Mouse (Mus musculus) heart, embryonic 15.5 days (tissue): ENCODE data around the gene Ybx2. TPM values are rescaled to one million over a fixed set of nuclear protein-coding genes. Genes with fewer than 3 reads are reported as not detected.
A peak's percentile ranks its signal among the peaks of the same experiment; 100 is the strongest.

ENCODE experiments used
- ATAC-seq: fragments of 200-750 bp; cut with Nextera tagmentation; replicated peaks from 2 replicates; pipeline ENCODE4 v1.8.0; 2017; ENCODE audit warnings: low read depth, moderate TSS enrichment; ENCODE audit not compliant: insufficient number of reproducible peaks, insufficient read depth, low FRiP score
- H3K27ac ChIP-seq: fragments of 300-500 bp; sonication (generic); 2 replicates; pipeline ENCODE4 v1.5.1; 2015; ENCODE audit warnings: mild to moderate bottlenecking, inconsistent platforms
- H3K27me3 ChIP-seq: fragments of 300-500 bp; sonication (generic); 2 replicates; pipeline ENCODE4 v1.6.1; 2015; ENCODE audit warnings: inconsistent platforms
- H3K36me3 ChIP-seq: fragments of 300-500 bp; sonication (generic); 2 replicates; pipeline ENCODE4 v1.6.1; 2015; ENCODE audit warnings: mild to moderate bottlenecking, inconsistent platforms
- H3K4me1 ChIP-seq: fragments of 300-500 bp; sonication (generic); replicated peaks from 2 replicates; pipeline ENCODE4 v1.6.1; 2015; ENCODE audit warnings: inconsistent platforms
- H3K4me2 ChIP-seq: fragments of 300-500 bp; sonication (generic); 2 replicates; pipeline ENCODE4 v1.6.1; 2015; ENCODE audit warnings: inconsistent platforms, mild to moderate bottlenecking, moderate library complexity
- H3K4me3 ChIP-seq: fragments of 300-500 bp; sonication (generic); 2 replicates; pipeline ENCODE4 v1.5.1; 2015; ENCODE audit warnings: mild to moderate bottlenecking, inconsistent platforms
- H3K9ac ChIP-seq: fragments of 300-500 bp; sonication (generic); 2 replicates; pipeline ENCODE4 v1.6.1; 2015; ENCODE audit warnings: mild to moderate bottlenecking, inconsistent platforms
- H3K9me3 ChIP-seq: fragments of 300-500 bp; sonication (generic); replicated peaks from 2 replicates; pipeline ENCODE4 v1.6.1; 2016; ENCODE audit warnings: inconsistent platforms
- WGBS: fragments of 180-500 bp; shearing (Covaris S2); methylation state at CpG from one replicate; pipeline ENCODE4 v1.1.7; 2015; ENCODE audit warnings: mixed read lengths; 5-methylcytosine and 5-hydroxymethylcytosine counted together
- microRNA-seq: library from miRNA; unstranded; fragments of <30 nt; microRNA quantifications from one replicate; pipeline ENCODE4, GENCODE M21; 2016
- polyA plus RNA-seq: library from polyadenylated mRNA; unstranded; fragments of >200 nt; fragmentation: Nextera tagmentation; extraction: Ambion mirVana; gene quantifications from 2 replicates; pipeline ENCODE4 v1.2.1, GENCODE M21; 2015

The Ybx2 gene
- polyA plus RNA-seq, 1 experiment from 2014 or later: 5.5 TPM

GRCm38 (mm10) chr11:69981141-69981762, 45.7 kb downstream of the Ybx2 start, which contains the start of gene Ctdnep1:
TSS of gene Ctdnep1 (plus strand) at chr11:69981156.
- Histone ChIP-seq H3K4me2 (peak within 1 kb of the TSS; percentile 89), H3K27ac (peak within 1 kb of the TSS; percentile 100), H3K36me3 (peaks cover 36% of the 10 kb centered on the region), H3K9ac (peak within 1 kb of the TSS; percentile 100), H3K4me3 (peak within 1 kb of the TSS; percentile 98), H3K9me3 (no peaks in the 10 kb centered on the region), H3K27me3 (no peaks in the 10 kb centered on the region), H3K4me1 (peaks cover 31% of the 10 kb centered on the region)
- WGBS: under 1% methylated on average over 40 of the region's 43 CpGs
- ATAC-seq: no peak

GRCm38 (mm10) chr11:69982225-69982624, 46.6 kb downstream of the Ybx2 start, which contains the start of gene Elp5:
TSS of gene Elp5 (minus strand) at chr11:69982517.
- 44% methylated on average over 8 of the region's 8 CpGs for WGBS
- peak within 1 kb of the TSS; percentile 89 for H3K4me2 ChIP-seq
- no peak for ATAC-seq

DNA sequence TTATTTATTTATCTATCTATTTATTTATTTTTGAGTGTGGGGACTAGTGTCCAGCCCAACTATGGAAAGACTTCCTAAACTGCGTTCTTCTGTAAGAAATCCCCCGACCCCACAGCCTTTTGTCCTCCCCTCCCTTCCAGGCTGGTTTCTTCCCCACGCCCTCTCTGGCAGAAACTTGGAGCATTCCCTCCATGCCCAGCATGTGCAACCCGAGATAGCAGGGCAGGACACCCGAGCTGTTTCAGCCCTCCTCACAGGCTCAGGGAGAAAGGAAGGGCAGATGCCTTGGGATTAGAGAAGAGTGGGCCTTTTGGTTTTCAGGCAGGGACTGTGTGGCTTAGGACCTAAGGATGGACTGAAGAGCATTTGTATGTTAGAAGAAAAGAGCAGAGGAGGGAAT, 47.3 kb downstream of the Ybx2 start:
- WGBS: 14% methylated on average over 5 of the region's 5 CpGs
- Histone ChIP-seq H3K4me1 (peaks cover 31% of the 10 kb centered on the region), H3K4me3 (peak overlapping the region; percentile 98), H3K9me3 (no peaks in the 10 kb centered on the region), H3K4me2 (peak overlapping the region; percentile 89), H3K9ac (peak overlapping the region; percentile 100), H3K36me3 (peaks cover 46% of the 10 kb centered on the region), H3K27me3 (no peaks in the 10 kb centered on the region), H3K27ac (peak overlapping the region; percentile 100)
- no peak for ATAC-seq

More at GRCm38 (mm10) chr11:69982225-69982624, 46.6 kb downstream of the Ybx2 start, which contains the start of gene Elp5:
- Histone ChIP-seq H3K9me3 (no peaks in the 10 kb centered on the region), H3K36me3 (peaks cover 43% of the 10 kb centered on the region), H3K4me1 (peaks cover 31% of the 10 kb centered on the region), H3K27ac (peak within 1 kb of the TSS; percentile 100), H3K9ac (peak within 1 kb of the TSS; percentile 100), H3K4me3 (peak within 1 kb of the TSS; percentile 98), H3K27me3 (no peaks in the 10 kb centered on the region)

GRCm38 (mm10) chr11:69983377-69983776, 47.8 kb downstream of the Ybx2 start:
- peak overlapping the region; percentile 100 for H3K27ac ChIP-seq
- H3K4me2 ChIP-seq: peak overlapping the region; percentile 89
- peaks cover 47% of the 10 kb centered on the region for H3K36me3 ChIP-seq
- peak overlapping the region; percentile 100 for H3K9ac ChIP-seq
- 76% methylated on average over 4 of the region's 4 CpGs for WGBS
- peak overlapping the region; percentile 98 for H3K4me3 ChIP-seq
- H3K9me3 ChIP-seq: no peaks in the 10 kb centered on the region
- no peaks in the 10 kb centered on the region for H3K27me3 ChIP-seq
- no peak for ATAC-seq
- H3K4me1 ChIP-seq: peaks cover 31% of the 10 kb centered on the region

DNA sequence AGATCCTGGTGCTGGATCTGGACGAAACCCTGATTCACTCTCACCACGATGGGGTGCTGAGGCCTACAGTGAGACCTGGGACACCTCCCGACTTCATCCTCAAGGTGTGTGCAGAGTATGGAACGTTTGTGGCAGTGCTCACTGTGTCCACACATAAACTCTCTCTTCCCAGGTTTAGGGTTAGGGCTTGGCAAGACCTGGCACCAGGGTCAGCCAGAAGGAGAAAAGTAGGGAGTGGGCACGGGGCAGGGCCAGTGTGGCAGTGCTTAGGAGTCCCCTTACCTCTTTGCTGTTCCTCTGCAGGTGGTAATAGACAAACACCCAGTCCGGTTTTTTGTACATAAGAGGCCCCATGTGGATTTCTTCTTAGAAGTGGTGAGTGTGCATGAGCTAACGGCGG, 48.8 kb downstream of the Ybx2 start:
- Histone ChIP-seq H3K27ac (no peak overlapping the region), H3K4me1 (peaks cover 24% of the 10 kb centered on the region), H3K36me3 (peaks cover 51% of the 10 kb centered on the region), H3K4me3 (no peak overlapping the region), H3K9me3 (no peaks in the 10 kb centered on the region), H3K4me2 (no peak overlapping the region), H3K27me3 (no peaks in the 10 kb centered on the region), H3K9ac (no peak overlapping the region)
- ATAC-seq: no peak
- 88% methylated on average over 8 of the region's 8 CpGs for WGBS

DNA sequence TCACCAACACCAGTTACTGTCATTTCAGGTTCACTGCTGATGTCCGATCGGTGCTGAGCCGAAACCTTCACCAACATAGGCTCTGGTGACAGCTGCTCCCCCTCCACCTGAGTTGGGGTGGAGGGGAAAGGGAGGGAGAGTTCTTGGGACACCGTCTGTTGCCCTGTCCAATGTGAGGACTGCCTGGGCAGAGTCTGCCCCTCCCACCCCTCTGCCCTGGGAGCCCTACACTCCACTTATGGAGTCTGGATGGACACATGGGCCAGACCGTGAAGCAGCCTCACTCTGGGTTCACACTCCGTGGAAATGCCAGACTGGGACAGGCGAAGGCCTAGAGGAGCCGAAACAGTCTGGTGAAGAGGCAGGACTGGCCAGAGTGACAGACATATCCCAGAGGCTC, 54.4 kb downstream of the Ybx2 start:
- H3K9ac ChIP-seq: no peak overlapping the region
- no peaks in the 10 kb centered on the region for H3K9me3 ChIP-seq
- H3K27ac ChIP-seq: peak overlapping the region; percentile 96
- H3K4me2 ChIP-seq: no peak overlapping the region
- no peak overlapping the region for H3K4me3 ChIP-seq
- 85% methylated on average over 8 of the region's 8 CpGs for WGBS
- H3K36me3 ChIP-seq: peaks cover 63% of the 10 kb centered on the region
- peaks cover 27% of the 10 kb centered on the region for H3K4me1 ChIP-seq
- no peaks in the 10 kb centered on the region for H3K27me3 ChIP-seq
- ATAC-seq: no peak

Small RNA genes within 50 kb of the gene (microRNA-seq; reads per million reads assigned to microRNA genes)
- not detected for gene Gm44349

Other genes with a start within 250 kb of the Ybx2 start
- 7.3 and 8.9 TPM in 2 replicates for gene Tnfsf12, start 239.9 kb upstream of the Ybx2 start, polyA plus RNA-seq
- 2.9 and 4.2 TPM in 2 replicates for gene Tnfsfm13, start 239.7 kb upstream of the Ybx2 start, polyA plus RNA-seq
- gene Polr2a, start 177.2 kb upstream of the Ybx2 start, polyA plus RNA-seq: 10.9 and 18.3 TPM in 2 replicates
- 0.16 and 0.48 TPM in 2 replicates for gene Slc35g3, start 173.8 kb upstream of the Ybx2 start, polyA plus RNA-seq
- 3.1 and 3.8 TPM in 2 replicates for gene Zbtb4, start 169.9 kb upstream of the Ybx2 start, polyA plus RNA-seq
- 5.4 and 7.5 TPM in 2 replicates for gene Chrnb1, start 139.9 kb upstream of the Ybx2 start, polyA plus RNA-seq
- 1.8 and 2.9 TPM in 2 replicates for gene Fgf11, start 133.9 kb upstream of the Ybx2 start, polyA plus RNA-seq
- 1.1 and 2.6 TPM in 2 replicates for gene Tmem102, start 130.2 kb upstream of the Ybx2 start, polyA plus RNA-seq
- not detected in 2 replicates for gene Gm39566, start 120.5 kb upstream of the Ybx2 start, polyA plus RNA-seq
- not detected in 2 replicates for gene Spem2, start 117.3 kb upstream of the Ybx2 start, polyA plus RNA-seq
- gene Spem1, start 113.6 kb upstream of the Ybx2 start, polyA plus RNA-seq: not detected in 2 replicates
- gene Nlgn2, start 98.0 kb upstream of the Ybx2 start, polyA plus RNA-seq: 1.6 and 2.2 TPM in 2 replicates
- 291 and 359 TPM in 2 replicates for gene Tmem256, start 97.3 kb upstream of the Ybx2 start, polyA plus RNA-seq
- gene Plscr3, start 89.4 kb upstream of the Ybx2 start, polyA plus RNA-seq: 68.5 and 81.4 TPM in 2 replicates
- 0.31 and 0.80 TPM in 2 replicates for gene Tnk1, start 77.1 kb upstream of the Ybx2 start, polyA plus RNA-seq
- not detected in 2 replicates for gene Tmem95, start 57.8 kb upstream of the Ybx2 start, polyA plus RNA-seq
- 3.3 and 5.7 TPM in 2 replicates for gene Kctd11, start 54.4 kb upstream of the Ybx2 start, polyA plus RNA-seq
- 4.5 and 14.8 TPM in 2 replicates for gene Acap1, start 40.3 kb upstream of the Ybx2 start, polyA plus RNA-seq
- gene 2810408A11Rik, start 34.8 kb upstream of the Ybx2 start, polyA plus RNA-seq: 3.7 and 5.8 TPM in 2 replicates
- gene Neurl4, start 34.7 kb upstream of the Ybx2 start, polyA plus RNA-seq: 5.2 and 7.0 TPM in 2 replicates
- 44.8 and 54.9 TPM in 2 replicates for gene Gps2, start 21.9 kb upstream of the Ybx2 start, polyA plus RNA-seq
- gene Eif5a, start 13.8 kb upstream of the Ybx2 start, polyA plus RNA-seq: 975 and 1,130 TPM in 2 replicates
- gene Slc2a4, start 12.4 kb downstream of the Ybx2 start, polyA plus RNA-seq: 42.0 and 42.6 TPM in 2 replicates
- 3.8 and 13.9 TPM in 2 replicates for gene Cldn7, start 29.0 kb downstream of the Ybx2 start, polyA plus RNA-seq
- gene Ctdnep1, start 45.4 kb downstream of the Ybx2 start, polyA plus RNA-seq: 19.9 and 21.6 TPM in 2 replicates
- gene Elp5, start 46.7 kb downstream of the Ybx2 start, polyA plus RNA-seq: 97.8 and 99.6 TPM in 2 replicates
- 402 and 455 TPM in 2 replicates for gene Gabarap, start 55.3 kb downstream of the Ybx2 start, polyA plus RNA-seq
- 38.4 and 42.4 TPM in 2 replicates for gene Phf23, start 60.0 kb downstream of the Ybx2 start, polyA plus RNA-seq
- gene Dvl2, start 64.8 kb downstream of the Ybx2 start, polyA plus RNA-seq: 17.4 and 24.8 TPM in 2 replicates
- gene Acadvl, start 79.6 kb downstream of the Ybx2 start, polyA plus RNA-seq: 200 and 235 TPM in 2 replicates
- gene Dlg4, start 81.1 kb downstream of the Ybx2 start, polyA plus RNA-seq: 4.8 and 5.1 TPM in 2 replicates
- gene Asgr1, start 118.3 kb downstream of the Ybx2 start, polyA plus RNA-seq: 0.29 TPM in 1 of 2 replicates, not detected in the other
- 0.22 TPM in 1 of 2 replicates, not detected in the other for gene Asgr2, start 156.8 kb downstream of the Ybx2 start, polyA plus RNA-seq
- gene Mgl2, start 194.5 kb downstream of the Ybx2 start, polyA plus RNA-seq: 0.40 and 0.82 TPM in 2 replicates
- gene Clec10a, start 220.4 kb downstream of the Ybx2 start, polyA plus RNA-seq: 0.40 and 0.67 TPM in 2 replicates